Mouse (Mus musculus) layer of hippocampus, postnatal 25 days (tissue): ENCODE measurements around the gene Arl4d. TPM values are rescaled to one million over a fixed set of nuclear protein-coding genes. Genes with fewer than 3 reads are reported as not detected.
"Not testable (repeated sequence)": the region's sequence is repeated elsewhere in the genome, so short reads cannot be mapped to it uniquely, and the experiment has no call there.

Source experiments
- DNase-seq, 2 experiments: peaks; one replicate each; pipeline ENCODE4 v3.0.0; 2022; ENCODE audit warnings: mixed read lengths in 2 of 2, low spot score in 1 of 2; ENCODE audit errors: extremely low spot score in 1 of 2
- total RNA-seq, 2 experiments: library from RNA; stranded (reverse); gene quantifications; 2 replicates each; pipeline ENCODE4 v1.2.3; 2021

Gene Arl4d
- 10 to 100 TPM; 10.4 to 11.9 TPM for total RNA-seq

- peak; percentile 88 to 91 for DNase-seq
Measured at GRCm38 (mm10) chr11:101664825-101665635, at the start of gene Arl4d. Arl4d (plus strand) TSS chr11:101665541.

GRCm38 (mm10) chr11:101616104-101616503 lies 49.2 kb upstream of the Arl4d start:
- DNase-seq = no peak

- DNase-seq = no peak
Measured at GRCm38 (mm10) chr11:101616948-101617767, 48.2 kb upstream of the Arl4d start.

DNA sequence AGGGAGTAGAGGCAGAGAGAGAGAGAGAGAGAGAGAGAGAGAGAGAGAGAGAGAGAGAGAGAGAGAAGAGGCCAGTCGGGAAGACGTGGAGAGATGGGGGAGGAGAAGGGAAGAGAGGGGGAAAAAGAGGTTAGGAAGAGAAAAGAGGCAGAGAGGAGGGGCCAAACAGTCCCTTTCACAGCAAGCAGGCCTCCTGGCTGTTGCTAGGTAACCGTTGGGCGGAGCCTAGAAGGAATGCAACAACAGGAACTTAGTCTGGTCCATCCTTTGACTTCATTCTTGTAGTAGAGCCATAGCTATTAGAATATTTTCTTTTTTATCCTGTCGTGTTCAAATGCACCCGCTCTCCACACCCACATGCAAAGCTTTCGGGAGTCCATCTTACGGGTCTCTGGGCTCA lies 47.5 kb upstream of the Arl4d start:
- peak in 1 of 2 experiments; percentile 3 for DNase-seq

DNA sequence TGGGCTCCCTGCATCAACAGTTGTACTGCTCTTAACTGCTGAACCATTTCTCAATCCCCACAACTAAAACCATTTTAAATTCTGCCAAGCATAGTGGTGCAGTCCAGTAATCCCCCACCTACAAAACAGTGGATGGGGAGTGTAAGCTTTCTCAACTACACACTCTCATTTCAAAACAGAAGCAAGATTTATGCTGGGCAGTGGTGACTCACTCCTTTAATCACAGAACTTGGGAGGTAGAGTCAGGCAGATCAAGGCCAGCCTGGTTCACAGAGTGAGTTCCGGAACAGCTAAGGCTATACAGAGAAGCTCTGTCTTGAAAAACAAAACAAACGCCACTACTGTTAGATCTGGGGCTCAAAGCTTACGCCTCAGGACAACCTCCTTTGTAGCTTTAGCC lies 46.7 kb upstream of the Arl4d start:
- DNase-seq = no peak

DNA sequence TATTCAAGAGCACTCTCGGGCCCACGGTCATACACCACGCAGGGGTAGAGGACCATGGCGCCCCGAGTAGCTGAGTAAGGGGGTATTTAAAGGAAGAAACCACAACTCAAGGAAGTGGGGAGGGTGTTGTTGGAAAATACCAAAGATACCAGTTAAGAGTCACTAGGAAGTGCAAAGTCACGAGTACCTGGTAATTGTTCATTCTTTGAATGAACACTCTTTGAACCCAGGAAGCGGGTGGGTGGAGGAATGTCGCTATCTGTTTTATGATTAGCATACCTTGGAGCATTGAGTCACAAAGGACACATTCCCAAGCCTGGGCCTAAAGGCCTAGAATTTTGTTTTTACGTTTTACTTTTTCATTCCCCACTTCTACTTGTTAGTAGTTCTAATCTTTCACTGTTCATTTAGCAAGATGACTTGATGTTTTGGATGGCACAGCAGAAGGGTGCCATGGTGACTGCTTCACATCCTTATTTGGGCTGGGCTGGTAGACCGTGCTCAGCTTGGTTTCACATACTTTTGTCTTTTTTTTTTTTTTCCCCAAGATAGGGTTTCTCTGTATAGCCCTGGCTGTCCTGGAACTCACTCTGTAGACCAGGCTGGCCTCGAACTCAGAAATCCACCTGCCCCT lies 45.2 kb upstream of the Arl4d start:
- not testable (repeated sequence) for DNase-seq

DNA sequence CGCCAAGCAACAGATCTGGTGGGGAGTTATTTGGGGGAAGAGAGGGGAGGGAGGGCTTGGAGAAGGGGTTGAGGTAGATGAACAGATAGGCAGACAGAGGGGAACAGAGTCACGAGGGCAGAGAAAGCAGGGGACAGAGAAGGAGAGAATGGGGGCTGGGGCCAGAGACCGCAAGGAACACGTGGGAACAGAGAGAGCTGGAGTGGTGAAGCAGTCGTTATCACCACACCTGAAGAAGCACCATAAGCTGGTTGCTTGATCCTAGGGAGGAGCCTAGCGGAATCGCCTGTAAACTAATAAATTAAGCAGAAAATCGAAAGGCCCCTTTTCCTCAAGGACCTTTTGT lies 38.7 kb upstream of the Arl4d start:
- no peak for DNase-seq

- DNase-seq = peak; percentile 49 to 66
Measured at GRCm38 (mm10) chr11:101626995-101627856, 38.1 kb upstream of the Arl4d start, which contains the start of gene Rdm1. Rdm1 (plus strand) TSS chr11:101627195.

GRCm38 (mm10) chr11:101627857-101628559 lies 37.3 kb upstream of the Arl4d start:
- peak; percentile 74 to 89 for DNase-seq

- DNase-seq = not testable (repeated sequence)
Measured at GRCm38 (mm10) chr11:101628733-101629417, 36.5 kb upstream of the Arl4d start.

- no peak for DNase-seq
Measured at GRCm38 (mm10) chr11:101635660-101636059, 29.7 kb upstream of the Arl4d start.

GRCm38 (mm10) chr11:101639761-101640160 lies 25.6 kb upstream of the Arl4d start:
- DNase-seq = no peak

DNA sequence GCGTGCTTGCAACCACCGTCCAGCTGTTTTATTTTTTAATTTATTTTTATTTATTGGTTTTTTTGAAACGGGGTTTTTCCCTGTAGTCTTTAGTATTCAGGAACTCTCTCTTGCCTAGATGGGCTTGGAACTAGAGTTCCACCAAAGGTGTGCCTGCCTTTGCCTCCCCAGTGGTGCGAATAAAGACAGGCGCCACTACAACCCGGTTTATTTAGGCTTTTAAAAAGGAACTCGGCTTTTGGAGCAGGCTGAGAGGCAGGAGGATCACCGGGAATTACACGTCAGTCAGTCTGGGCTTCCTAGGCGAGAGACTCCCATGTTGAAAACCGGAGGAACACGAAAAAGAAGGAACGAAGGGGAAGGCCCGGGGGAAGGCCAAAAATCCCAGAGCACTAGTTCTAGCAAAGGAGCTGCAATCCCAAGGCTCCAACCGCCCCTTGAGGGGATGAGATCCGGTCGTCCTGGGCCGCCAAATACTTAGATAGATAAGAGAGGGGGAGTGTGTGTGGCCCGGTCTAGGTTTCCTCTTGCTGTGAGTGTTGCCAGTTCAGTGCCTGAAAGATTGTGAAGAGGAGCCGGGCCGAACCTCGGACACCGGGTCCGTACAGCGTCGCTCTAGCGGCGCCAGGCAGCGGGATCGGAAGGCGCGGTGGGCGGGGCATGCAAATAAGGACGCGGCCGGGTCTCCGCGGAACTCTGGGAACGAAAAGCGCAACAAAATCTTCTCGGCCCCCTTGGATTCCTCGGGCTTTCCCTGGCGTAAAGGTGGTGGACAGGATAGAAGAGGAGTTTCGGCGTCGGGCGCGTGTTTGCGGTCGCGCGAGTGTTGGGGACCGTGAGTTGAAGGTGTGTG lies 24.3 kb upstream of the Arl4d start:
- peak; percentile 69 to 70 for DNase-seq

DNA sequence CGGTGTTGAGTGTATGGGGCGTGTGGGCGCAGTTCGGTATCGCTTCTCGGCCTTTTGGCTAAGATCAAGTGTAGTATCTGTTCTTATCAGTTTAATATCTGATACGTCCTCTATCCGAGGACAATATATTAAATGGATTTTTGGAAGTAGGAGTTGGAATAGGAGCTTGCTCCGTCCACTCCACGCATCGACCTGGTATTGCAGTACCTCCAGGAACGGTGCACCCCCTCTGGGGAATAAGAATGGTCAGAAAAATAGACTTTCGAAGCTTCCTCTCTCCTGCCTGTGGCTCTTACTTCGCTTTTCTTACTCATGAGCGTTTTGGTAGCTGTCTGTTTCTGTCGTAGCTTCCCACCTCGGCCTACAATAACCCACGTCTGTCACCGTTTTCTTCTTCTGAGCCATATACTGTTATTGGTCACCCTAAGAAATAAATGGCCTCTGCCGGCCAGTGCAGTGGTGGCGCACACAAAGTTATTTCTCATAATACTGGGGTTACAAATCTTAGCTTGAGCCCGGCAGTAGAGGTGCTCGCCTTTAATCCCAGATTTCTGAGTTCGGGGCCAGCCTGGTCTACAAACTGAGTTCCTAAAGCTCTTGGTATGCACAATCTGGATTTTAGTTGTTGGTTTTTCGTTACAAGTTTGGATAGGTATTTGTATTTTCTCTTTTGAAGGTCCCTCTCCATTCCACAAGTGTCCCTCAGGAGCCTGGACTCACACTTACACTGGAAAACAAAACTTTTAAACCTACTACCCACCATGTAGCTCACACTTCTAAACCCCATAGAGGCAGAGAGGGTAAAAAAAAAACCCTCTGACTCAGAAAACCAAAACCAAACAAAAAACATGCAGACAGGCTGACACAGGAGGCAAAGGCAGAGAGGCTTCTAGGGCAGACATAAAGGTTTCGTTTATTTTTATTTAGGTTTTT lies 23.4 kb upstream of the Arl4d start:
- DNase-seq = not testable (repeated sequence)

GRCm38 (mm10) chr11:101642931-101643330 lies 22.4 kb upstream of the Arl4d start:
- DNase-seq = no peak

DNA sequence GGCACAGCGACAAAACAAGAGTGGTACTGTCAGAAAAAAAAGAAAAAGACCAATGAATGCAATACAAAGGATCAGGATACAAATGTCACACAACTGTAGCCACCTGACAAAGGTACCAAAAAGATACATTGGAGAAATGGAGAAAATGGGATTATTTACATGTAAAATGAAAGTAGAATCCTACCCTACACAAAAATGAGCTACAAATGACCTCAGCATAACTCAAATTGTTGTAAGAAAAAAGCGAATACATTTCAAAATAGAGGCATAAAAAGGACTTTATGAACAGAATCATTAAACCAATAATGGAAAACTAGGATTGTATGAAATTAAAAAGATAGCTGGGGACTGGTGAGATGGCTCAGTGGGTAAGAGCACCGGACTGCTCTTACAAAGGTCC lies 20.8 kb upstream of the Arl4d start:
- no peak for DNase-seq

GRCm38 (mm10) chr11:101645043-101645410 lies 20.3 kb upstream of the Arl4d start:
- DNase-seq = not testable (repeated sequence)
